Mouse (Mus musculus) cerebellum, adult (tissue): ENCODE results near the gene Sipa1l1.
"Not testable (repeated sequence)": the region's sequence is repeated elsewhere in the genome, so short reads cannot be mapped to it uniquely, and the experiment has no call there.

Source experiments
- ATAC-seq: cut with Nextera tagmentation; 2 replicates; pipeline ENCODE4 v1.9.2; 2017; ENCODE audit warnings: mild to moderate bottlenecking, moderate library complexity, mixed read lengths; ENCODE audit not compliant: insufficient number of reproducible peaks, low FRiP score, low TSS enrichment

Sipa1l1 gene

GRCm38 (mm10) chr12:82173623-82174022 is 4.5 kb downstream of the Sipa1l1 start:
- ATAC-seq: no peak

GRCm38 (mm10) chr12:82175709-82176108 is 6.6 kb downstream of the Sipa1l1 start:
- no peak for ATAC-seq

- no peak for ATAC-seq
These were observed 9.5 kb downstream of the Sipa1l1 start for GRCm38 (mm10) chr12:82178636-82179035.

GRCm38 (mm10) chr12:82179626-82180025 is 10.5 kb downstream of the Sipa1l1 start:
- no peak for ATAC-seq

GRCm38 (mm10) chr12:82186156-82186555 is 17.0 kb downstream of the Sipa1l1 start:
- not testable (repeated sequence) for ATAC-seq

- no peak for ATAC-seq
These were observed 17.6 kb downstream of the Sipa1l1 start for GRCm38 (mm10) chr12:82186740-82187139.

GRCm38 (mm10) chr12:82187178-82187839 is 18.2 kb downstream of the Sipa1l1 start:
- no peak for ATAC-seq

- no peak for ATAC-seq
These were observed 19.4 kb downstream of the Sipa1l1 start for GRCm38 (mm10) chr12:82188321-82189075.

- no peak for ATAC-seq
These were observed 20.1 kb downstream of the Sipa1l1 start for GRCm38 (mm10) chr12:82189076-82189675.

GRCm38 (mm10) chr12:82189715-82190581 is 20.8 kb downstream of the Sipa1l1 start:
- ATAC-seq: no peak

- no peak for ATAC-seq
These were observed 21.5 kb downstream of the Sipa1l1 start for GRCm38 (mm10) chr12:82190582-82190965.

GRCm38 (mm10) chr12:82191686-82192085 is 22.6 kb downstream of the Sipa1l1 start:
- ATAC-seq: no peak

- no peak for ATAC-seq
These were observed 23.5 kb downstream of the Sipa1l1 start for GRCm38 (mm10) chr12:82192641-82193054.

GRCm38 (mm10) chr12:82193476-82193875 is 24.4 kb downstream of the Sipa1l1 start:
- no peak for ATAC-seq

- ATAC-seq: no peak
These were observed 25.8 kb downstream of the Sipa1l1 start for GRCm38 (mm10) chr12:82194919-82195318.

- ATAC-seq: no peak
These were observed 27.1 kb downstream of the Sipa1l1 start for GRCm38 (mm10) chr12:82196213-82196612.

GRCm38 (mm10) chr12:82196615-82197146 is 27.6 kb downstream of the Sipa1l1 start:
- no peak for ATAC-seq

- no peak for ATAC-seq
These were observed 28.1 kb downstream of the Sipa1l1 start for GRCm38 (mm10) chr12:82197207-82197606.

GRCm38 (mm10) chr12:82199286-82199685 is 30.2 kb downstream of the Sipa1l1 start:
- no peak for ATAC-seq

GRCm38 (mm10) chr12:82204106-82204505 is 35.0 kb downstream of the Sipa1l1 start:
- no peak for ATAC-seq
